Mouse (Mus musculus) embryonic facial prominence, embryonic 11.5 days (tissue): Measurements from ENCODE around the gene Eng. TPM values are rescaled to one million over a fixed set of nuclear protein-coding genes. Genes with fewer than 3 reads are reported as not detected.

Experiments
- ATAC-seq: fragments of 200-750 bp; cut with Nextera tagmentation; replicated peaks from 2 replicates; pipeline ENCODE4 v1.8.0; 2017; ENCODE audit warnings: low read depth; ENCODE audit not compliant: insufficient number of reproducible peaks, low FRiP score, low TSS enrichment
- DNase-seq: peaks from one replicate; pipeline ENCODE4 v3.0.0-alpha.2; 2015; ENCODE audit warnings: low spot score
- H3K27ac ChIP-seq: fragments of 300-500 bp; sonication (generic); replicated peaks from 2 replicates; pipeline ENCODE4 v1.5.1; 2014; ENCODE audit warnings: mild to moderate bottlenecking, low read depth, low read length, control low read depth
- H3K27me3 ChIP-seq: fragments of 300-500 bp; sonication (generic); 2 replicates; pipeline ENCODE4 v1.6.1; 2014; ENCODE audit warnings: mild to moderate bottlenecking, low read length, moderate library complexity, mixed read lengths; ENCODE audit not compliant: control insufficient read depth, insufficient read depth
- H3K36me3 ChIP-seq: fragments of 300-500 bp; sonication (generic); replicated peaks from 2 replicates; pipeline ENCODE4 v1.6.1; 2014; ENCODE audit warnings: low read depth, mild to moderate bottlenecking, low read length, moderate library complexity, mixed read lengths; ENCODE audit not compliant: control insufficient read depth, insufficient read depth
- H3K4me1 ChIP-seq: fragments of 300-500 bp; sonication (generic); 2 replicates; pipeline ENCODE4 v1.6.1; 2014; ENCODE audit warnings: low read length, mixed read lengths; ENCODE audit not compliant: control insufficient read depth, insufficient read depth
- H3K4me2 ChIP-seq: fragments of 300-500 bp; sonication (generic); 2 replicates; pipeline ENCODE4 v1.6.1; 2014; ENCODE audit warnings: low read depth, mild to moderate bottlenecking, control low read depth, low read length, moderate library complexity
- H3K4me3 ChIP-seq: fragments of 300-500 bp; sonication (generic); 2 replicates; pipeline ENCODE4 v1.5.1; 2014; ENCODE audit warnings: low read depth, low read length, control low read depth
- H3K9ac ChIP-seq: fragments of 300-500 bp; sonication (generic); replicated peaks from 2 replicates; pipeline ENCODE4 v1.6.1; 2014; ENCODE audit warnings: mild to moderate bottlenecking, control low read depth, low read length
- H3K9me3 ChIP-seq: fragments of 300-500 bp; sonication (generic); replicated peaks from 2 replicates; pipeline ENCODE4 v1.6.1; 2016; ENCODE audit warnings: mild to moderate bottlenecking, low read length, inconsistent platforms, mixed read lengths; ENCODE audit not compliant: control insufficient read depth
- WGBS: fragments of 180-500 bp; shearing (Covaris S2); extraction: QIAGEN DNeasy Blood & Tissue Kit; methylation state at CpG from one replicate; pipeline ENCODE4 v1.1.7; 2014; 5-methylcytosine and 5-hydroxymethylcytosine counted together
- polyA plus RNA-seq: library from polyadenylated mRNA; unstranded; fragments of >200 nt; fragmentation: Nextera tagmentation; extraction: Ambion mirVana; gene quantifications from 2 replicates; pipeline ENCODE4 v1.2.1, GENCODE M21; 2014

Eng gene
- polyA plus RNA-seq, 1 experiment from 2014 or later: 19.2 TPM

GRCm38 (mm10) chr2:32625212-32625872, 21.1 kb upstream of the Eng start:
- 0 out of 2 replicates have a peak overlapping the region, but pooled peaks have one; percentile 0 for H3K4me3 ChIP-seq
- H3K9me3 ChIP-seq: no peaks in the 10 kb centered on the region
- no peaks in the 10 kb centered on the region for H3K27me3 ChIP-seq
- no peaks in the 10 kb centered on the region for H3K36me3 ChIP-seq
- DNase-seq: peak; percentile 78
- peaks cover 25% of the 10 kb centered on the region for H3K4me1 ChIP-seq
- peak overlapping the region; percentile 13 for H3K4me2 ChIP-seq
- H3K27ac ChIP-seq: no peak overlapping the region
- 3% methylated on average over 13 of the region's 13 CpGs for WGBS
- ATAC-seq: no peak; the same call in 1 of the 2 replicates
- peak overlapping the region; percentile 47 for H3K9ac ChIP-seq

- peak overlapping the region; percentile 47; the same call in 1 of the 2 replicates for H3K27ac ChIP-seq
- ATAC-seq (no peak), DNase-seq (no peak)
- peak overlapping the region; percentile 18; the same call in 1 of the 2 replicates for H3K9ac ChIP-seq
- no peaks in the 10 kb centered on the region for H3K27me3 ChIP-seq
- 41% methylated on average over 5 of the region's 5 CpGs for WGBS
- no peaks in the 10 kb centered on the region for H3K36me3 ChIP-seq
- H3K9me3 ChIP-seq: no peaks in the 10 kb centered on the region
- H3K4me1 ChIP-seq: peaks cover 19% of the 10 kb centered on the region
- no peak overlapping the region; the same call in 1 of the 2 replicates for H3K4me2 ChIP-seq
- H3K4me3 ChIP-seq: no peak overlapping the region
These were observed 20.3 kb upstream of the Eng start for GRCm38 (mm10) chr2:32625873-32626694.

- Histone ChIP-seq H3K4me2 (no peak overlapping the region), H3K9ac (no peak overlapping the region), H3K27me3 (no peaks in the 10 kb centered on the region), H3K36me3 (no peaks in the 10 kb centered on the region), H3K9me3 (no peaks in the 10 kb centered on the region), H3K4me1 (peaks cover 15% of the 10 kb centered on the region), H3K27ac (no peak overlapping the region), H3K4me3 (no peak overlapping the region)
- 62% methylated on average over 20 of the region's 20 CpGs for WGBS
- DNase-seq: no peak
- ATAC-seq: no peak
These were observed 18.9 kb upstream of the Eng start for GRCm38 (mm10) chr2:32627266-32628043.

- no peak overlapping the region for H3K4me3 ChIP-seq
- ATAC-seq: no peak
- H3K36me3 ChIP-seq: no peaks in the 10 kb centered on the region
- no peak for DNase-seq
- peaks cover 15% of the 10 kb centered on the region for H3K4me1 ChIP-seq
- 58% methylated on average over 4 of the region's 4 CpGs for WGBS
- no peak overlapping the region for H3K27ac ChIP-seq
- H3K9me3 ChIP-seq: no peaks in the 10 kb centered on the region
- no peaks in the 10 kb centered on the region for H3K27me3 ChIP-seq
- no peak overlapping the region for H3K4me2 ChIP-seq
- no peak overlapping the region for H3K9ac ChIP-seq
These were observed 18.3 kb upstream of the Eng start for GRCm38 (mm10) chr2:32628044-32628550.

GRCm38 (mm10) chr2:32628729-32629128, 17.7 kb upstream of the Eng start:
- H3K4me2 ChIP-seq: no peak overlapping the region
- no peak overlapping the region for H3K9ac ChIP-seq
- H3K36me3 ChIP-seq: no peaks in the 10 kb centered on the region
- WGBS: 61% methylated on average over 5 of the region's 5 CpGs
- no peak for DNase-seq
- peaks cover 15% of the 10 kb centered on the region for H3K4me1 ChIP-seq
- no peaks in the 10 kb centered on the region for H3K27me3 ChIP-seq
- no peak overlapping the region; the same call in 1 of the 2 replicates for H3K27ac ChIP-seq
- no peak for ATAC-seq
- no peak overlapping the region for H3K4me3 ChIP-seq
- H3K9me3 ChIP-seq: no peaks in the 10 kb centered on the region

GRCm38 (mm10) chr2:32629276-32629976, 17.0 kb upstream of the Eng start:
- peak; percentile 76 for DNase-seq
- Histone ChIP-seq H3K27me3 (no peaks in the 10 kb centered on the region), H3K4me3 (no peak overlapping the region), H3K4me2 (no peak overlapping the region), H3K36me3 (no peaks in the 10 kb centered on the region), H3K9me3 (no peaks in the 10 kb centered on the region), H3K27ac (no peak overlapping the region), H3K9ac (no peak overlapping the region; the same call in 1 of the 2 replicates), H3K4me1 (peaks cover 15% of the 10 kb centered on the region)
- ATAC-seq: peak; percentile 44; the same call in 1 of the 2 replicates
- 36% methylated on average over 9 of the region's 9 CpGs for WGBS

- ATAC-seq (no peak), DNase-seq (no peak)
- no peak overlapping the region for H3K9ac ChIP-seq
- H3K27me3 ChIP-seq: no peaks in the 10 kb centered on the region
- H3K4me2 ChIP-seq: no peak overlapping the region
- H3K4me3 ChIP-seq: no peak overlapping the region
- H3K9me3 ChIP-seq: no peaks in the 10 kb centered on the region
- H3K4me1 ChIP-seq: peaks cover 15% of the 10 kb centered on the region
- WGBS: 68% methylated on average over 7 of the region's 9 CpGs
- no peak overlapping the region for H3K27ac ChIP-seq
- H3K36me3 ChIP-seq: no peaks in the 10 kb centered on the region
These were observed 16.4 kb upstream of the Eng start for GRCm38 (mm10) chr2:32630036-32630435.
